Mouse (Mus musculus): ENCODE measurements around the gene Magi2. TPM values are rescaled to one million over a fixed set of nuclear protein-coding genes. Genes with fewer than 3 reads are reported as not detected.
"Not testable (repeated sequence)": the region's sequence is repeated elsewhere in the genome, so short reads cannot be mapped to it uniquely, and the experiment has no call there.

Gene Magi2
- polyA plus RNA-seq, 1 experiment = 1.6 TPM

DNA sequence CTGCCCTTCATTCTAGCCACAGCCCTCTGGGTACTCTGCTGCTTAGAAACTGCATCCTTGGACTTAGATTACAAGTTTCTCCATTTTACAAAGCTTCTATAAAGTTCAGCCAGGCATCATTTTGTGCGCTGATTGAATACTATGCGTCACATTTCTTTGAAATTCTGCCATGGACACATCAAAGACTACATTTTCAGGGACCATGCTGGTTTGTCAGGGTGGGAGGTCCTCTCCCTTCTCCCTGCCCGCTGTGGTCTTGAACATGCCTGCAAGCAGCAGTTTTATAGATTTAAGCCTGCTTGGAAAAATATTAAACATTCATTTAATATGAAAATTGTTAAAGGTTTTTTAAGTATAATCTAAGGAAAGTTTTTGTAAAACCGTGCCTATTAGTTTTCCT lies 1030.6 kb downstream of the Magi2 start:
- Histone ChIP-seq H3K36me3 (ENCODE audit: control insufficient read depth, insufficient read depth, low read length) (no peaks in the 10 kb centered on the region), H3K4me1 (replicated peaks; ENCODE audit: control insufficient read depth, insufficient read depth, low read length) (no peaks in the 10 kb centered on the region), H3K27me3 (ENCODE audit: control insufficient read depth, insufficient read depth, low read length) (no peaks in the 10 kb centered on the region), H3K27ac (ENCODE audit: control insufficient read depth, insufficient read depth, low read length) (no peak overlapping the region), H3K4me3 (ENCODE audit: control insufficient read depth, insufficient read depth, low read length) (no peak overlapping the region)
- TF ChIP-seq POLR2A (IDR thresholded peaks at IDR 0.05; ENCODE audit: control insufficient read depth, extremely low read depth, insufficient read depth, low read length, poor library complexity) (no peak), CTCF (IDR thresholded peaks at IDR 0.05; ENCODE audit: borderline replicate concordance, control insufficient read depth, extremely low read depth, insufficient read depth, low read length, poor library complexity) (no peak)
- no peak for DNase-seq
- WGBS = 97% methylated on average over 4 of the region's 4 CpGs

DNA sequence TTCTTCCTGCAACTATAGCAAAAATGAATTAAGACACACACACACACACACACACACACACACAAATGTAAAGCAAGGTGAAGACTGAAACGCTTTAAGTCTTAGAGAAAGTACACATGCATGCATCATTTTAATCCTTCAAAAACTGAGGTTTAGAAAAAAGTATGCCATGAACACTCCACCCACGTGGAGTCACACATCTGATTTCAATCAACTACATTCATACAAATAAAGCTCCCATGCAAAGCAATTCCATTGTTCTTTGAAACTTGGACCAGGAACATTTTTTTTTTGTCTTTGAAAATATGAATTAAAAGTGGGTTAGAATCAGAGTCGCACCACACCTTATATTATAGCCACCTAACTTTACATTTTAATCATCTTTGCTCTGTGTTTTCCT lies 1032.9 kb downstream of the Magi2 start:
- Histone ChIP-seq H3K4me1 (replicated peaks; ENCODE audit: control insufficient read depth, insufficient read depth, low read length) (no peaks in the 10 kb centered on the region), H3K27me3 (ENCODE audit: control insufficient read depth, insufficient read depth, low read length) (no peaks in the 10 kb centered on the region), H3K36me3 (ENCODE audit: control insufficient read depth, insufficient read depth, low read length) (no peaks in the 10 kb centered on the region), H3K27ac (ENCODE audit: control insufficient read depth, insufficient read depth, low read length) (no peak overlapping the region), H3K4me3 (ENCODE audit: control insufficient read depth, insufficient read depth, low read length) (no peak overlapping the region)
- DNase-seq = no peak
- TF ChIP-seq POLR2A (IDR thresholded peaks at IDR 0.05; ENCODE audit: control insufficient read depth, extremely low read depth, insufficient read depth, low read length, poor library complexity) = no peak
- no peak for TF ChIP-seq CTCF (IDR thresholded peaks at IDR 0.05; ENCODE audit: borderline replicate concordance, control insufficient read depth, extremely low read depth, insufficient read depth, low read length, poor library complexity)
- 92% methylated on average over 3 of the region's 3 CpGs for WGBS

DNA sequence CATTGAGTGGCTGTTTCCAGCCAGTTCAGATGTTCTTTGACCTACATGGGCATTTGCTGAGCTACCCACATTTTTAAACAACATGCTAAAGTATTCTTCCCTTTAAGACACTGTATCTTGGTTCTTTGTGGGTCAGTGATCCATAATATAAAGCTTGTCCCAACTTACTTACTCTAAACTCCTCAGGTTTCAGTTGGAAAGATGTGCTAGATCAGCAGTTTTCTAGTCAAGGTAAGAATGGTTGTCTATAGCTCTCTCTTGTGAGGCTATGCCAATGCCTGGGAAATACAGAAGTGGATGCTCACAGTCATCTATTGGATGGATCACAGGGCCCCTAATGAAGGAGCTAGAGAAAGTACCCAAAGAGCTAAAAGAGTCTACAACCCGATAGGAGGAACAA lies 1045.8 kb downstream of the Magi2 start:
- H3K4me3 ChIP-seq (ENCODE audit: control insufficient read depth, insufficient read depth, low read length); H3K27me3 ChIP-seq (ENCODE audit: control insufficient read depth, insufficient read depth, low read length); H3K36me3 ChIP-seq (ENCODE audit: control insufficient read depth, insufficient read depth, low read length); DNase-seq; H3K4me1 ChIP-seq (replicated peaks; ENCODE audit: control insufficient read depth, insufficient read depth, low read length); H3K27ac ChIP-seq (ENCODE audit: control insufficient read depth, insufficient read depth, low read length): not testable (repeated sequence)
- 93% methylated on average over 1 of the region's 1 CpGs for WGBS

DNA sequence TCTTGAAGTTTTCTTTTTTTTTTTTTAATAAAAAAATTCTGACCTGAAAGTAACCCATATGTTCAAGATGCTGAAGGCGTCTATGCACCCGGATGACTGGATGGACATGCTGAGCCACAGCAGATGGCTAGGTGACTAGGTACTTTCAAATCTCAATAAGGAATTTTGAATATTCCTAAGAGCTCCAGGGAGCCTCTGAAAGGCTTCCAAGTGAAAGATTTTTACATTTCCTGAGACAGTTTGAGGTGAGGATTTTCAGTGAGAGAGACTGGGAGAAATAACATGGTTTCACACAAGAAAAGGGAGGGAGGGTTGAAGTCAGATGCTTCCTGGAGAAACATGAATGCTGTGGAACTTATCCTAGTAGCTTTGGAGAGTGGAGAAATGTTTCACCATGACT lies 1048.8 kb downstream of the Magi2 start:
- H3K36me3 ChIP-seq (ENCODE audit: control insufficient read depth, insufficient read depth, low read length) = no peaks in the 10 kb centered on the region
- H3K27me3 ChIP-seq (ENCODE audit: control insufficient read depth, insufficient read depth, low read length) = no peaks in the 10 kb centered on the region
- WGBS = 95% methylated on average over 2 of the region's 2 CpGs
- no peak for DNase-seq
- H3K4me1 ChIP-seq (replicated peaks; ENCODE audit: control insufficient read depth, insufficient read depth, low read length) = no peaks in the 10 kb centered on the region
- H3K4me3 ChIP-seq (ENCODE audit: control insufficient read depth, insufficient read depth, low read length) = no peak overlapping the region
- H3K27ac ChIP-seq (ENCODE audit: control insufficient read depth, insufficient read depth, low read length) = no peak overlapping the region
- TF ChIP-seq POLR2A (IDR thresholded peaks at IDR 0.05; ENCODE audit: control insufficient read depth, extremely low read depth, insufficient read depth, low read length, poor library complexity) = no peak
- TF ChIP-seq CTCF (IDR thresholded peaks at IDR 0.05; ENCODE audit: borderline replicate concordance, control insufficient read depth, extremely low read depth, insufficient read depth, low read length, poor library complexity) = no peak

DNA sequence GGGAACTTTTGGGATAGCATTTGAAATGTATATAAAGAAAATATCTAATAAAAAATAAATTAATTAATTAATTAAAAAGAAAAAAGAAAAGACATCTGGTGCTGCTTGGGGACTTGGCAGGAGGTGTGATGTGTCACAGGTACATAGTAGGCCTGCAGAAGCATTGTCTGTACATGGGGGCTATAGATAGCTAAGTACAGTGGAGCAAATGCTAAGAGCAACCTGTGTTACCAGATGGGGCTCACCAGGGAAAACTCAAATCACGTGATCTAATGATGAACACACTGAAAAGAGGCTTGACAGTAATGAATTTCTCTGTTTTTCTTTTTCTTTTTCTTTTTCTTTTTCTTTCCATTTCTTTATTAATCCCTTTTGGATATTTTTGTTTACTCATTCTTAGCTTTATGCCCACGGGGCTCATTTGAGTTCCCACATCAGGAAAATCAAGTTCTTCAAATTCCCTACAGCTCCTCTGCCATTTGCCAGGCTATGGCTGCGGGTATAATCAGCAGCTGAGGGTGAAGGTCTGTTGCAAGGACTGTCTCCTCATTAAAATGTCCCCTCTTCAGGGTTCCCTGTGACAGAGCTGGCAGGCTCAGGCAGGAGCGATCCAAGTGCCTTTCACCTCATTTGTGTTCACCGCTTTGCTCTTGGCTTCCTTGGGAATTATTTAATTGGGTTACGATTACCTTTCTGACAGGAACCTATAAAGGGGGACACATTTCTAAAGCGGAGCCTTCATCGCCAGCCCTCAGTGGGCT lies 1058.4 kb downstream of the Magi2 start:
- no peaks in the 10 kb centered on the region for H3K36me3 ChIP-seq (ENCODE audit: control insufficient read depth, insufficient read depth, low read length)
- DNase-seq = no peak
- TF ChIP-seq CTCF (IDR thresholded peaks at IDR 0.05; ENCODE audit: borderline replicate concordance, control insufficient read depth, extremely low read depth, insufficient read depth, low read length, poor library complexity) = no peak
- H3K27me3 ChIP-seq (ENCODE audit: control insufficient read depth, insufficient read depth, low read length) = no peaks in the 10 kb centered on the region
- no peaks in the 10 kb centered on the region for H3K4me1 ChIP-seq (replicated peaks; ENCODE audit: control insufficient read depth, insufficient read depth, low read length)
- H3K4me3 ChIP-seq (ENCODE audit: control insufficient read depth, insufficient read depth, low read length) = no peak overlapping the region
- WGBS = 91% methylated on average over 8 of the region's 8 CpGs
- no peak overlapping the region for H3K27ac ChIP-seq (ENCODE audit: control insufficient read depth, insufficient read depth, low read length)

DNA sequence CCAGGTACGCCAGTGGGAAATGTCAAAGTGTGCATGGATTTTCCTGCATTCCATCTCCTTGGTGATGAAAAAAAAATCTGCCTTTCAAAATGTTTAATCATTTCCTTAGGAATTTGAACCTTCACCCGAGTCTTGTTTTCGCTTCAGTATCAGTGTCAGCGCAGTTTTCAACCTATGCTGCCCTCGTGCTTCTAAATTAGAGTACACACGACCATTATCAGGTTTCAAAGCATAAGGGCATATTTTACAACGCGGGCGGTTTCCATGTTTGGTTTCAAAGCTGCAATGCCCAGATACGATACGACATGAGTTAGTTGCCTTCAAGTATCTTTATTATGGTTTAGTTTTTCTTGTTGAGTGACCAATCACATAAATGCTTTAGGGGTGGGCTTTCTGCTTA lies 1067.7 kb downstream of the Magi2 start:
- Histone ChIP-seq H3K36me3 (ENCODE audit: control insufficient read depth, insufficient read depth, low read length) (no peaks in the 10 kb centered on the region), H3K27me3 (ENCODE audit: control insufficient read depth, insufficient read depth, low read length) (no peaks in the 10 kb centered on the region), H3K4me3 (ENCODE audit: control insufficient read depth, insufficient read depth, low read length) (no peak overlapping the region), H3K27ac (ENCODE audit: control insufficient read depth, insufficient read depth, low read length) (no peak overlapping the region), H3K4me1 (replicated peaks; ENCODE audit: control insufficient read depth, insufficient read depth, low read length) (no peaks in the 10 kb centered on the region)
- DNase-seq = no peak
- TF ChIP-seq POLR2A (IDR thresholded peaks at IDR 0.05; ENCODE audit: control insufficient read depth, extremely low read depth, insufficient read depth, low read length, poor library complexity) = no peak
- no peak for TF ChIP-seq CTCF (IDR thresholded peaks at IDR 0.05; ENCODE audit: borderline replicate concordance, control insufficient read depth, extremely low read depth, insufficient read depth, low read length, poor library complexity)
- 91% methylated on average over 11 of the region's 11 CpGs for WGBS

DNA sequence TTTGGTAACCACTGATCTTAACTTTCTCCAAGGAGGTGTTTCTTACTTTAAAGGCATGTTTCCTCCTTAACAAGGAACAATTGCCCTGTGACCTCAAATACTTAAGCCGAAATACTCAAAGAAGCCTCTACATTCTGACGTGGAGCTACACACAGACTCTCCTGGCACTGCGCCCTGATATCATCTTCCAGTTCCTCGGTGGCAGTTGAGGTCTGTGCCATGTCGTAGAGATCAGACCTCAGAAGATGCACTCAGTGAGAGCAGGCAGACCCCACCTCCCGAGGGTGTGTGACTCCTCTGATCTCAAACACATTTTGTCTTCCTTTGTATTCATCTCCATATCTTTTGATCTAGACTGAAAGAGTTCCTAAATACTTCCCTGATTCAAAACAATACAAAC lies 1073.0 kb downstream of the Magi2 start:
- TF ChIP-seq CTCF (IDR thresholded peaks at IDR 0.05; ENCODE audit: borderline replicate concordance, control insufficient read depth, extremely low read depth, insufficient read depth, low read length, poor library complexity) (no peak), POLR2A (IDR thresholded peaks at IDR 0.05; ENCODE audit: control insufficient read depth, extremely low read depth, insufficient read depth, low read length, poor library complexity) (no peak)
- H3K4me1 ChIP-seq (replicated peaks; ENCODE audit: control insufficient read depth, insufficient read depth, low read length) = peaks cover 2% of the 10 kb centered on the region
- WGBS = 3% methylated on average over 6 of the region's 6 CpGs
- peak; percentile 33 for DNase-seq
- H3K4me3 ChIP-seq (ENCODE audit: control insufficient read depth, insufficient read depth, low read length) = no peak overlapping the region
- no peak overlapping the region for H3K27ac ChIP-seq (ENCODE audit: control insufficient read depth, insufficient read depth, low read length)
- no peaks in the 10 kb centered on the region for H3K27me3 ChIP-seq (ENCODE audit: control insufficient read depth, insufficient read depth, low read length)
- no peaks in the 10 kb centered on the region for H3K36me3 ChIP-seq (ENCODE audit: control insufficient read depth, insufficient read depth, low read length)

All from thymus, adult 2 months (tissue).